Mouse (Mus musculus) ES-Bruce4 (cell line): ENCODE measurements around the gene Car4.

Source experiments
- CTCF ChIP-seq: IDR thresholded peaks from one replicate; pipeline ENCODE4 v1.8.1; 2011; ENCODE audit warnings: low read depth, low read length
- POLR2A ChIP-seq: IDR thresholded peaks from one replicate; pipeline ENCODE4 v1.8.1; 2011; ENCODE audit warnings: low read length; ENCODE audit not compliant: insufficient read depth

DNA sequence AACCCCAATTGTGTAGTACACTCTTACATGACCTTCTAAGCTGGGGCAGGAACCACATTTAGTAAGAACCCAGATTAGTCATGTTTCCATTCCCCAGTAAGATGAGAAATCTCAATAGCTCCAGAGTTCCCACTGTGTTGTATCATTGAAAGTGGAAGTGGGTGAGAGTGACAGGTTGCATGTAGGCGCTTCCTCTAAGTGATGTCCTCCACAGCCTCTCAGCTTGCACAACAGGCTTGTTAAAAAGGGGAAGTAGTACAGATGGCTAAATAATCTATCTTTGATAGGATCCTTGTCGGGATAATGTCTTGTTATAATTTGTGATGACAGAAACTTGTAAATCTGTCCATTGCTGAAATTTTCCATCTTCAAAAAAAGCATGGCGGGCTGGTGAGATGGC lies 46.0 kb downstream of the Car4 start:
- TF ChIP-seq POLR2A = no peak
- no peak for TF ChIP-seq CTCF
